Mouse (Mus musculus) heart, postnatal 0 days (tissue): ENCODE results near the gene Cds1. TPM values are rescaled to one million over a fixed set of nuclear protein-coding genes. Genes with fewer than 3 reads are reported as not detected.

Experiments used
- ATAC-seq: fragments of 200-750 bp; cut with Nextera tagmentation; 2 replicates; pipeline ENCODE4 v1.8.0; 2017; ENCODE audit warnings: low read depth, moderate number of reproducible peaks, moderate library complexity; ENCODE audit not compliant: insufficient read depth
- DNase-seq: peaks from one replicate; pipeline ENCODE4 v3.0.0-alpha.2; 2016; ENCODE audit warnings: low spot score
- H3K27ac ChIP-seq: fragments of 300-500 bp; sonication (generic); 2 replicates; pipeline ENCODE4 v1.5.1; 2014; ENCODE audit warnings: low read depth, mild to moderate bottlenecking
- H3K27me3 ChIP-seq: fragments of 300-500 bp; sonication (generic); 2 replicates; pipeline ENCODE4 v1.6.1; 2014; ENCODE audit warnings: low read length, mixed read lengths; ENCODE audit not compliant: control insufficient read depth, insufficient read depth
- H3K36me3 ChIP-seq: fragments of 300-500 bp; sonication (generic); replicated peaks from 2 replicates; pipeline ENCODE4 v1.6.1; 2014; ENCODE audit warnings: low read length, mixed read lengths; ENCODE audit not compliant: control insufficient read depth, insufficient read depth
- H3K4me1 ChIP-seq: fragments of 300-500 bp; sonication (generic); 2 replicates; pipeline ENCODE4 v1.6.1; 2014; ENCODE audit warnings: antibody characterized with exemption; ENCODE audit not compliant: control insufficient read depth, insufficient read depth
- H3K4me2 ChIP-seq: fragments of 300-500 bp; sonication (generic); 2 replicates; pipeline ENCODE4 v1.6.1; 2014; ENCODE audit warnings: low read depth, mild to moderate bottlenecking, low read length, moderate library complexity
- H3K4me3 ChIP-seq: fragments of 300-500 bp; sonication (generic); 2 replicates; pipeline ENCODE4 v1.5.1; 2014; ENCODE audit warnings: low read depth, low read length
- H3K9ac ChIP-seq: fragments of 300-500 bp; sonication (generic); replicated peaks from 2 replicates; pipeline ENCODE4 v1.6.1; 2014; ENCODE audit warnings: low read depth, low read length, mixed read lengths
- H3K9me3 ChIP-seq: fragments of 300-500 bp; sonication (generic); replicated peaks from 2 replicates; pipeline ENCODE4 v1.6.1; 2016; ENCODE audit warnings: low read length; ENCODE audit not compliant: control insufficient read depth
- CTCF ChIP-seq: IDR thresholded peaks from 2 replicates; pipeline ENCODE4 v1.5.1; 2016; ENCODE audit warnings: antibody characterized with exemption, control low read depth, low read depth
- EP300 ChIP-seq: IDR thresholded peaks from 2 replicates; pipeline ENCODE4 v1.6.1; 2016; ENCODE audit warnings: antibody characterized with exemption, low read depth
- WGBS: fragments of 180-500 bp; shearing (Covaris S2); extraction: QIAGEN DNeasy Blood & Tissue Kit; methylation state at CpG from one replicate; pipeline ENCODE4 v1.1.7; 2014; 5-methylcytosine and 5-hydroxymethylcytosine counted together
- polyA plus RNA-seq: library from polyadenylated mRNA; unstranded; fragments of >200 nt; fragmentation: Nextera tagmentation; extraction: Ambion mirVana; gene quantifications from 2 replicates; pipeline ENCODE4 v1.2.1, GENCODE M21; 2015
- total RNA-seq: library from RNA; depleted of rRNA; stranded (reverse); fragments of >200 nt; gene quantifications from 2 replicates; pipeline ENCODE4 v1.2.3, GENCODE M21; 2014; ENCODE audit warnings: low replicate concordance; rRNA removed

The Cds1 gene
- total and polyA plus RNA-seq, 2 experiments from 2014 or later, result 0.45 to 7.0 TPM

DNA sequence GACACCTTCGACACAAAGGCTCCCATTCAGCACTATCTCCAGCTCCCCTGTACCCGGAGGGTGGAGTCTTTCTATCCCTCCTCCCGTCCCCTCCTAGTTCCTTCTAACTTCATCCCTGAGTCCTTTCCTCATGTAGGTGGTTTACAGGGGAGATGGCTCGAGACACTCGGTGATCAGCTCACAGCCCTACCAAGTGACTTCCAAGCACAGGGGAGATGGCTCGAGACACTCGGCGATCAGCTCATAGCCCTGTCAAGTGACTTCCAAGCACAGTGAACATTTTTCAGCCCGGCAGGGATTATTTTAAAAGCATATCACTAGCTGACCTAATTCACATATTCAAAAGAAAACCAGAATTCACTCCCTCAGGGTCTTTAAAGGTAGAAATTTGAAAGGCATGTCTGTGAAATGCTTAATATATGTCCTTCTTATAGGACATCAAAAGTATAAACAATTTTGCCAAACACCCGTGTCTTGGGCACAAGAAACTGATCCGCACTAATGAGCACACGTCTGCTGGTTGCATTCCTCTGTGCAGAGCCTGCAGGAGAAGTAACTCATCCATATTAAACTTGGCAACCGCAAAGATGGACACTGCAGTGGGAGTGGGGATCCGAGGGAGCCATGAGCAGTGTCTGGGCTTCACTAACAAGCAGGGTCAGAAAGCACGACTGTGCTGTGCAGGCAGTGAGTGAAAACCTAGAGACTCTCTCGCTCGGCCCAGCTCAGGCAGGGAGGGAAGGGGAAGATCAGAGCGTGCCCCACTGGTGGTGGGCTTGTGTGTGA lies 97.0 kb downstream of the Cds1 start:
- H3K27me3 ChIP-seq, result no peaks in the 10 kb centered on the region
- no peak overlapping the region for H3K4me2 ChIP-seq
- no peak for TF ChIP-seq EP300
- no peak for TF ChIP-seq CTCF
- H3K4me1 ChIP-seq, result no peaks in the 10 kb centered on the region
- no peak overlapping the region for H3K4me3 ChIP-seq
- H3K9ac ChIP-seq, result no peak overlapping the region
- H3K27ac ChIP-seq, result no peak overlapping the region
- DNase-seq (no peak), ATAC-seq (no peak)
- H3K36me3 ChIP-seq, result peaks cover 78% of the 10 kb centered on the region
- H3K9me3 ChIP-seq, result no peaks in the 10 kb centered on the region
- 86% methylated on average over 18 of the region's 18 CpGs for WGBS

GRCm38 (mm10) chr5:101862651-101863050 lies 97.7 kb downstream of the Cds1 start:
- no peak overlapping the region for H3K9ac ChIP-seq
- no peak overlapping the region for H3K27ac ChIP-seq
- H3K27me3 ChIP-seq, result no peaks in the 10 kb centered on the region
- ATAC-seq, result no peak
- H3K4me2 ChIP-seq, result no peak overlapping the region
- no peak for DNase-seq
- WGBS, result 84% methylated on average over 8 of the region's 8 CpGs
- H3K9me3 ChIP-seq, result no peaks in the 10 kb centered on the region
- H3K4me3 ChIP-seq, result no peak overlapping the region
- H3K4me1 ChIP-seq, result no peaks in the 10 kb centered on the region
- H3K36me3 ChIP-seq, result peaks cover 83% of the 10 kb centered on the region
- TF ChIP-seq CTCF, result no peak

GRCm38 (mm10) chr5:101863946-101864345 lies 99.0 kb downstream of the Cds1 start:
- H3K9ac ChIP-seq, result no peak overlapping the region
- H3K4me3 ChIP-seq, result no peak overlapping the region
- H3K36me3 ChIP-seq, result peaks cover 85% of the 10 kb centered on the region
- no peak overlapping the region for H3K27ac ChIP-seq
- no peaks in the 10 kb centered on the region for H3K27me3 ChIP-seq
- WGBS, result 90% methylated on average over 6 of the region's 6 CpGs
- no peaks in the 10 kb centered on the region for H3K4me1 ChIP-seq
- no peak for DNase-seq
- TF ChIP-seq CTCF (no peak), EP300 (no peak)
- H3K4me2 ChIP-seq, result no peak overlapping the region
- ATAC-seq, result no peak
- H3K9me3 ChIP-seq, result no peaks in the 10 kb centered on the region

- H3K27ac ChIP-seq, result no peak overlapping the region
- no peak for ATAC-seq
- TF ChIP-seq CTCF (no peak), EP300 (no peak)
- no peak overlapping the region for H3K4me2 ChIP-seq
- H3K36me3 ChIP-seq, result peaks cover 91% of the 10 kb centered on the region
- no peak overlapping the region for H3K4me3 ChIP-seq
- no peaks in the 10 kb centered on the region for H3K4me1 ChIP-seq
- WGBS, result 63% methylated on average over 2 of the region's 2 CpGs
- no peak overlapping the region for H3K9ac ChIP-seq
- H3K27me3 ChIP-seq, result no peaks in the 10 kb centered on the region
- no peaks in the 10 kb centered on the region for H3K9me3 ChIP-seq
- DNase-seq, result no peak
These were observed 101.8 kb downstream of the Cds1 start for GRCm38 (mm10) chr5:101866722-101867121.

Other genes starting within 250 kb of the Cds1 start
- not detected in 2 replicates for gene Nkx6-1, start 100.1 kb upstream of the Cds1 start, total RNA-seq
- gene Nkx6-1, start 100.1 kb upstream of the Cds1 start, polyA plus RNA-seq, result not detected in 2 replicates